Comparison of ENCODE assay signal across 8 mouse cellular contexts in the genomic region with DNA sequence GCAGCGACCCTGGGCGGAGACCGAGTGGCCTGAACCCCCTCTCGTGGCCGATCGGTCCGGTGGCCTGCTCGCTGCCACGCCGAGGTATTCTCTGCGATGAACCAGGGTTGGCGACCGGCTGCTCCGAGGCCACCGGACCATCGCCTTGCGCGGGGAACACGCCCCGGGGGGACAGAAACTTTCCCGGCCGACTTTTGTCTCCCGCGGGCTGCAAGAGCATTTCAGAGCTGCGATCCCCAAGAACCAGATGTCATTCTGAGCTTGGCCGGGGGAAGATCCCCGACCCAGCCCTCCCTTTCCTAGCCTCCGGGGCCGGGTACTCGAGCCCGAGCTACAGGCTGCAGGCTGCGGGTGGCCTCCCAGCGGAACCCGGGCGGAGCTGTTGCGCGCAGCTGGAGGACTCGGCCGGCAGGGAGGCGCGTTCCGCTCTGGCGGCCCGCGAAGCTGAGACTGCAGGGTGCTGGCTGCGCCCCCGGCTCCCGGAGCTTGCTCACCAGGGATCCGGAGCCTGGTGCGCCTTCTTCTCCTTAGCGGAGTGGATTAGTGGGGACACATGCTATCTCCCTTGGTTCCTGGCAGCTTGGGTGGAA. TPM values are rescaled to one million over a fixed set of nuclear protein-coding genes. Genes with fewer than 3 reads are reported as not detected.
DNase-seq lines count a peak whose midpoint lies in the region; ATAC-seq and TF ChIP-seq lines count a peak whose summit lies in the region.

No protein-coding gene starts in this region.

- no peaks in the 10 kb centered on the region for H3K9me3 ChIP-seq in forebrain, embryonic 11.5 days (ENCODE audit: control insufficient read depth, low read length)
- no peaks in the 10 kb centered on the region for H3K9me3 ChIP-seq in lung, embryonic 14.5 days (ENCODE audit: low read depth, low read length)

- H3K27ac ChIP-seq in thymus, adult 2 months (ENCODE audit: control insufficient read depth, insufficient read depth, low read length) = no peak overlapping the region
- peak overlapping the region; percentile 81; the same call in 1 of the 2 replicates for H3K27ac ChIP-seq in forebrain, embryonic 11.5 days (ENCODE audit: low read depth, low read length)
- H3K27ac ChIP-seq in layer of hippocampus, adult 2 months = peak overlapping the region; percentile 74
- no peak overlapping the region for H3K27ac ChIP-seq in lung, embryonic 14.5 days (ENCODE audit: low read depth)

- no peaks in the 10 kb centered on the region; the same call in 1 of the 2 replicates for H3K27me3 ChIP-seq in thymus, adult 2 months (ENCODE audit: control insufficient read depth, insufficient read depth, low read length)
- H3K27me3 ChIP-seq in forebrain, embryonic 11.5 days (ENCODE audit: control insufficient read depth, insufficient read depth, low read length) = peaks cover 4% of the 10 kb centered on the region; the same call in 1 of the 2 replicates
- H3K27me3 ChIP-seq in lung, embryonic 14.5 days (ENCODE audit: insufficient read depth, low read length) = peaks cover 35% of the 10 kb centered on the region

- H3K36me3 ChIP-seq in thymus, adult 2 months (ENCODE audit: control insufficient read depth, insufficient read depth, low read length) = no peaks in the 10 kb centered on the region
- no peaks in the 10 kb centered on the region; the same call in 1 of the 2 replicates for H3K36me3 ChIP-seq in forebrain, embryonic 11.5 days (ENCODE audit: control insufficient read depth, insufficient read depth, low read length)
- no peaks in the 10 kb centered on the region for H3K36me3 ChIP-seq in lung, embryonic 14.5 days (ENCODE audit: insufficient read depth)

- TF ChIP-seq POLR2A in thymus, adult 2 months (IDR thresholded peaks at IDR 0.05; ENCODE audit: control insufficient read depth, extremely low read depth, insufficient read depth, low read length, poor library complexity) = no peak

- intact Hi-C loops in heart, postnatal 14 days (cut with DNase I) = loop anchor here (10.0 kb wide), 1 partner anchor 431 kb away; no protein-coding TSS in a partner anchor

- WGBS in thymus, adult 2 months = 4% methylated on average over 51 of the region's 51 CpGs
- 0% methylated on average over 51 of the region's 51 CpGs for WGBS in forebrain, embryonic 11.5 days
- under 1% methylated on average over 51 of the region's 51 CpGs for WGBS in lung, embryonic 14.5 days

- H3K4me1 ChIP-seq in thymus, adult 2 months (replicated peaks; ENCODE audit: control insufficient read depth, insufficient read depth, low read length) = no peaks in the 10 kb centered on the region
- peaks cover 11% of the 10 kb centered on the region for H3K4me1 ChIP-seq in forebrain, embryonic 11.5 days (replicated peaks; ENCODE audit: control insufficient read depth, insufficient read depth, low read length)
- 0 out of 2 replicates have a peak, but pooled peaks cover 2% of the 10 kb centered on the region for H3K4me1 ChIP-seq in lung, embryonic 14.5 days (ENCODE audit: insufficient read depth)

- no peak for DNase-seq in thymus, adult 2 months
- no peak for DNase-seq in thymus, postnatal 10 days (ENCODE audit: low spot score in 2 of 2)
- DNase-seq in forebrain, embryonic 11.5 days (ENCODE audit: low spot score) = peak; percentile 80
- DNase-seq in heart, postnatal 14 days = peak; percentile 46 to 48
- DNase-seq in layer of hippocampus, adult 2 months (ENCODE audit: low spot score in 2 of 2) = peak; percentile 20 to 37
- peak; percentile 73 for DNase-seq in lung, embryonic 14.5 days
- DNase-seq in retina, postnatal 7 days (ENCODE audit: low read depth, low spot score) = peak; percentile 25

- H3K4me2 ChIP-seq in forebrain, embryonic 11.5 days (ENCODE audit: low read depth, low read length, severe bottlenecking) = peak overlapping the region; percentile 95
- H3K4me2 ChIP-seq in lung, embryonic 14.5 days = peak overlapping the region; percentile 95

- H3K4me3 ChIP-seq in thymus, adult 2 months (ENCODE audit: control insufficient read depth, insufficient read depth, low read length) = 0 out of 2 replicates have a peak overlapping the region, but pooled peaks have one; percentile 13
- peak overlapping the region; percentile 80 for H3K4me3 ChIP-seq in forebrain, embryonic 11.5 days (ENCODE audit: low read depth, low read length)
- H3K4me3 ChIP-seq in layer of hippocampus, adult 2 months = peak overlapping the region; percentile 73
- H3K4me3 ChIP-seq in lung, embryonic 14.5 days (ENCODE audit: low read depth, low read length) = peak overlapping the region; percentile 59

- TF ChIP-seq CTCF in thymus, adult 2 months (IDR thresholded peaks at IDR 0.05; ENCODE audit: borderline replicate concordance, control insufficient read depth, extremely low read depth, insufficient read depth, low read length, poor library complexity) = no peak
- TF ChIP-seq CTCF in layer of hippocampus, adult 2 months (conservative IDR thresholded peaks at IDR 0.05) = no peak
- TF ChIP-seq CTCF in lung, embryonic 14.5 days (IDR thresholded peaks at IDR 0.05; ENCODE audit: low read depth) = no peak

- peak overlapping the region; percentile 82 for H3K9ac ChIP-seq in forebrain, embryonic 11.5 days (ENCODE audit: low read length)
- H3K9ac ChIP-seq in lung, embryonic 14.5 days = peak overlapping the region; percentile 40

- peak; percentile 25; the same call in 1 of the 2 replicates for ATAC-seq in forebrain, embryonic 11.5 days (replicated peaks; ENCODE audit: low FRiP score)
- ATAC-seq in lung, embryonic 14.5 days (ENCODE audit: insufficient read depth) = peak; percentile 57
- ATAC-seq in monocyte, adult 5-6 weeks (replicated peaks; ENCODE audit: insufficient number of reproducible peaks, low FRiP score, low TSS enrichment, poor library complexity, severe bottlenecking) = no peak

RNA-seq across cellular contexts. Expression of gene Cdh4, which starts 1.1 kb away (rescaled TPM):
- 9.7 and 9.9 TPM in 2 replicates for polyA plus RNA-seq in thymus, adult 2 months (2012; rRNA removed)
- polyA plus RNA-seq in forebrain, embryonic 11.5 days (2014; fragmentation: Nextera tagmentation; extraction: Ambion mirVana) = 24.5 and 25.5 TPM in 2 replicates
- total RNA-seq in heart, postnatal 14 days (2021) = 1 to 10 TPM; 1.1 TPM
- total RNA-seq in layer of hippocampus, adult 2 months (2021) = 10 to 100 TPM in 1 of 2 experiments, 1 to 10 TPM in 1; 8.5 to 12.4 TPM
- polyA plus RNA-seq in lung, embryonic 14.5 days (2014; fragmentation: Nextera tagmentation; extraction: Ambion mirVana) = 4.9 and 5.2 TPM in 2 replicates
- total RNA-seq in monocyte, adult 5-6 weeks (2017) = not detected in 3 replicates

Comparison
In these comparisons a context has a peak if more than half of its experiments do, and no peak if none do; other contexts are left out.
1. DNase-seq: peak in forebrain, embryonic 11.5 days (single experiment), heart, postnatal 14 days (2 of 2), layer of hippocampus, adult 2 months (2 of 2), lung, embryonic 14.5 days (single experiment) and retina, postnatal 7 days (single experiment); none in thymus, adult 2 months (single experiment) and thymus, postnatal 10 days (0 of 2).
2. H3K27ac ChIP-seq: peak in forebrain, embryonic 11.5 days (single experiment) and layer of hippocampus, adult 2 months (single experiment); none in thymus, adult 2 months (single experiment) and lung, embryonic 14.5 days (single experiment).
3. H3K4me3 ChIP-seq: peak in every context shown above with its lines; median percentile 80 in forebrain, embryonic 11.5 days; 73 in layer of hippocampus, adult 2 months; 59 in lung, embryonic 14.5 days; 13 in thymus, adult 2 months.